Mouse (Mus musculus) left cerebral cortex, adult 18-20 months (tissue): ENCODE results near the gene Thrap3. TPM values are rescaled to one million over a fixed set of nuclear protein-coding genes. Genes with fewer than 3 reads are reported as not detected.
"Not testable (repeated sequence)": the region's sequence is repeated elsewhere in the genome, so short reads cannot be mapped to it uniquely, and the experiment has no call there.

ENCODE experiments used
- DNase-seq, 2 experiments: peaks; one replicate each; pipeline ENCODE4 v3.0.0; 2021 to 2022; ENCODE audit warnings: low spot score in 2 of 2, mixed read lengths in 1 of 2
- total RNA-seq, 2 experiments: library from RNA; stranded (reverse); gene quantifications; 2 replicates each; pipeline ENCODE4 v1.2.3; 2021

Thrap3 gene
- total RNA-seq, 2 experiments from 2014 or later = 132 to 156 TPM

- no peak for DNase-seq
Measured at GRCm38 (mm10) chr4:126168851-126169250, 33.7 kb downstream of the Thrap3 start.

GRCm38 (mm10) chr4:126166084-126166483 lies 36.5 kb downstream of the Thrap3 start:
- DNase-seq = no peak

- DNase-seq = not testable (repeated sequence)
Measured at GRCm38 (mm10) chr4:126165092-126165491, 37.5 kb downstream of the Thrap3 start.

- DNase-seq = no peak
Measured at GRCm38 (mm10) chr4:126163685-126164084, 38.9 kb downstream of the Thrap3 start.

- no peak for DNase-seq
Measured at GRCm38 (mm10) chr4:126163067-126163659, 39.4 kb downstream of the Thrap3 start, which contains the start of gene Sh3d21. TSS of gene Sh3d21 (minus strand) at chr4:126163491.

GRCm38 (mm10) chr4:126162544-126163066 lies 40.0 kb downstream of the Thrap3 start:
- peak; percentile 73 to 80 for DNase-seq

- no peak for DNase-seq
Measured at GRCm38 (mm10) chr4:126161986-126162385, 40.6 kb downstream of the Thrap3 start.

GRCm38 (mm10) chr4:126161456-126161855 lies 41.1 kb downstream of the Thrap3 start:
- no peak for DNase-seq

GRCm38 (mm10) chr4:126160981-126161380 lies 41.6 kb downstream of the Thrap3 start:
- DNase-seq = no peak

GRCm38 (mm10) chr4:126159455-126159854 lies 43.1 kb downstream of the Thrap3 start:
- DNase-seq = no peak

- DNase-seq = no peak
Measured at GRCm38 (mm10) chr4:126157562-126157961, 45.0 kb downstream of the Thrap3 start.

GRCm38 (mm10) chr4:126156617-126157016 lies 45.9 kb downstream of the Thrap3 start:
- DNase-seq = no peak

- no peak for DNase-seq
Measured at GRCm38 (mm10) chr4:126155869-126156268, 46.7 kb downstream of the Thrap3 start.

GRCm38 (mm10) chr4:126155183-126155582 lies 47.4 kb downstream of the Thrap3 start:
- no peak for DNase-seq

GRCm38 (mm10) chr4:126152864-126153263 lies 49.7 kb downstream of the Thrap3 start:
- DNase-seq = no peak

GRCm38 (mm10) chr4:126151701-126152440 lies 50.7 kb downstream of the Thrap3 start:
- no peak for DNase-seq

GRCm38 (mm10) chr4:126150949-126151320 lies 51.6 kb downstream of the Thrap3 start:
- no peak for DNase-seq

- DNase-seq = no peak
Measured at GRCm38 (mm10) chr4:126150297-126150948, 52.1 kb downstream of the Thrap3 start.

GRCm38 (mm10) chr4:126149798-126150197 lies 52.8 kb downstream of the Thrap3 start:
- no peak for DNase-seq

GRCm38 (mm10) chr4:126149041-126149676 lies 53.4 kb downstream of the Thrap3 start:
- DNase-seq = no peak

- no peak for DNase-seq
Measured at GRCm38 (mm10) chr4:126148161-126148961, 54.2 kb downstream of the Thrap3 start.
